Mouse (Mus musculus) leukemia stem cell, adult 10-12 weeks (primary cell): ENCODE measurements around the gene Olfr467. TPM values are rescaled to one million over a fixed set of nuclear protein-coding genes. Genes with fewer than 3 reads are reported as not detected.

ENCODE experiments used
- polyA plus RNA-seq: library from polyadenylated mRNA; stranded (reverse); fragments of >175 nt; gene quantifications from 2 replicates; pipeline ENCODE4 v1.2.3, GENCODE M21; 2012; ENCODE audit warnings: low replicate concordance

The Olfr467 gene
- not detected in 2 replicates for polyA plus RNA-seq

GRCm38 (mm10) chr7:107811963-107812362, at the start of gene Olfr467:
TSS of gene Olfr467 (plus strand) at chr7:107812263.

GRCm38 (mm10) chr7:107801108-107801507, 11.0 kb upstream of the Olfr467 start, which contains the start of gene Ovch2:
TSS of gene Ovch2 (minus strand) at chr7:107801208.

GRCm38 (mm10) chr7:107825441-107825840, 13.4 kb downstream of the Olfr467 start, which contains the start of gene Olfr469:
TSS of gene Olfr469 (minus strand) at chr7:107825541.

GRCm38 (mm10) chr7:107847390-107847789, 35.3 kb downstream of the Olfr467 start, which contains the start of gene Olfr470:
TSS of gene Olfr470 (minus strand) at chr7:107847490.

Other genes starting within 250 kb of the Olfr467 start
- gene Olfml1, start 244.8 kb upstream of the Olfr467 start, polyA plus RNA-seq = not detected in 2 replicates
- gene Ppfibp2, start 217.1 kb upstream of the Olfr467 start, polyA plus RNA-seq = 1.3 TPM in 1 of 2 replicates, not detected in the other
- not detected in 2 replicates for gene 5330417H12Rik, start 187.1 kb upstream of the Olfr467 start, polyA plus RNA-seq
- gene Cyb5r2, start 54.2 kb upstream of the Olfr467 start, polyA plus RNA-seq = 0.06 TPM in 1 of 2 replicates, not detected in the other
- gene Ovch2, start 11.1 kb upstream of the Olfr467 start, polyA plus RNA-seq = not detected in 2 replicates
- not detected in 2 replicates for gene Olfr469, start 13.3 kb downstream of the Olfr467 start, polyA plus RNA-seq
- not detected in 2 replicates for gene Olfr470, start 35.2 kb downstream of the Olfr467 start, polyA plus RNA-seq
- gene Olfr472, start 85.6 kb downstream of the Olfr467 start, polyA plus RNA-seq = not detected in 2 replicates
- gene Olfr473, start 118.2 kb downstream of the Olfr467 start, polyA plus RNA-seq = not detected in 2 replicates
- gene Olfr474, start 142.4 kb downstream of the Olfr467 start, polyA plus RNA-seq = not detected in 2 replicates
- gene Olfr476, start 152.5 kb downstream of the Olfr467 start, polyA plus RNA-seq = not detected in 2 replicates
- gene Olfr477, start 174.4 kb downstream of the Olfr467 start, polyA plus RNA-seq = not detected in 2 replicates
- gene Olfr478, start 221.7 kb downstream of the Olfr467 start, polyA plus RNA-seq = not detected in 2 replicates
- gene Olfr479, start 238.4 kb downstream of the Olfr467 start, polyA plus RNA-seq = not detected in 2 replicates